Mouse (Mus musculus) kidney, postnatal 0 days (tissue): ENCODE measurements around the gene Gucd1. TPM values are rescaled to one million over a fixed set of nuclear protein-coding genes. Genes with fewer than 3 reads are reported as not detected.

Experiments used
- ATAC-seq: fragments of 200-750 bp; cut with Nextera tagmentation; replicated peaks from 2 replicates; pipeline ENCODE4 v1.8.0; 2017; ENCODE audit warnings: low read depth, moderate number of reproducible peaks, moderate TSS enrichment, moderate library complexity; ENCODE audit not compliant: low FRiP score
- DNase-seq: peaks from one replicate; pipeline ENCODE4 v3.0.0-alpha.2; 2016; ENCODE audit warnings: low spot score
- H3K27ac ChIP-seq: fragments of 300-500 bp; sonication (generic); 2 replicates; pipeline ENCODE4 v1.5.1; 2014; ENCODE audit warnings: mild to moderate bottlenecking
- H3K27me3 ChIP-seq: fragments of 300-500 bp; sonication (generic); 2 replicates; pipeline ENCODE4 v1.6.1; 2014; ENCODE audit warnings: low read length, mixed read lengths; ENCODE audit not compliant: insufficient read depth
- H3K36me3 ChIP-seq: fragments of 300-500 bp; sonication (generic); 2 replicates; pipeline ENCODE4 v1.6.1; 2014; ENCODE audit warnings: low read length, mixed read lengths; ENCODE audit not compliant: insufficient read depth
- H3K4me1 ChIP-seq: fragments of 300-500 bp; sonication (generic); replicated peaks from 2 replicates; pipeline ENCODE4 v1.6.1; 2014; ENCODE audit warnings: antibody characterized with exemption, low read length, mixed read lengths; ENCODE audit not compliant: insufficient read depth
- H3K4me2 ChIP-seq: fragments of 300-500 bp; sonication (generic); 2 replicates; pipeline ENCODE4 v1.6.1; 2014; ENCODE audit warnings: mild to moderate bottlenecking, low read length, moderate library complexity, mixed read lengths
- H3K4me3 ChIP-seq: fragments of 300-500 bp; sonication (generic); replicated peaks from 2 replicates; pipeline ENCODE4 v1.5.1; 2014; ENCODE audit warnings: low read depth, low read length
- H3K9ac ChIP-seq: fragments of 300-500 bp; sonication (generic); 2 replicates; pipeline ENCODE4 v1.6.1; 2014; ENCODE audit warnings: low read depth, low read length
- H3K9me3 ChIP-seq: fragments of 300-500 bp; sonication (generic); replicated peaks from 2 replicates; pipeline ENCODE4 v1.6.1; 2016; ENCODE audit warnings: low read length, inconsistent platforms, mixed read lengths
- CTCF ChIP-seq: IDR thresholded peaks from 2 replicates; pipeline ENCODE4 v1.5.1; 2016; ENCODE audit warnings: antibody characterized with exemption, low read depth, mild to moderate bottlenecking, moderate library complexity
- WGBS: fragments of 180-500 bp; shearing (Covaris S2); extraction: QIAGEN DNeasy Blood & Tissue Kit; methylation state at CpG from one replicate; pipeline ENCODE4 v1.1.7; 2014; 5-methylcytosine and 5-hydroxymethylcytosine counted together
- polyA plus RNA-seq: library from polyadenylated mRNA; unstranded; fragments of >200 nt; fragmentation: Nextera tagmentation; extraction: Ambion mirVana; gene quantifications from 2 replicates; pipeline ENCODE4 v1.2.1, GENCODE M21; 2015

Gucd1 gene
- polyA plus RNA-seq, 1 experiment from 2014 or later, result 51.9 TPM

DNA sequence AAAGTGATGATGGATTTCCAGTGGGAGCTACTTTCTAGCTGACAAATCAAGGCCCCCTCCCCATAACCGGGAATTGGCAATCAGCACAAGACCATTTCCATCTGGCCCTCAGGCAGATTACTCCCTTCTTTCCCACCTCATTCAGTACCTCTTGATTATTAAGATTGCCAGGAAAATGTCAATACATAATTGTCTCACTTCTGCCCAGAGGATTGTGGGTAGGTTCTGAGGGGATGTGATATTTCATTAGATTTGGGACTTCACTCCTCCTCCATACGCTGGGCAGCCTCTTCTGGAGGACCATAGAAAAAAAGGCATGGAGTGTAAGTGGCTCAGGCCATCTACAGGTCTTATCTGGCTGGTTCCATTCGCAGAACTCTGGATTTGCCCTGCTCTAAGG, 185.5 kb downstream of the Gucd1 start:
- no peak overlapping the region for H3K9ac ChIP-seq
- TF ChIP-seq CTCF, result no peak
- ATAC-seq (no peak), DNase-seq (no peak)
- no peak overlapping the region for H3K4me2 ChIP-seq
- H3K36me3 ChIP-seq, result no peaks in the 10 kb centered on the region
- H3K27me3 ChIP-seq, result no peaks in the 10 kb centered on the region
- H3K4me3 ChIP-seq, result no peak overlapping the region
- H3K4me1 ChIP-seq, result 0 out of 2 replicates have a peak, but pooled peaks cover 3% of the 10 kb centered on the region
- no peaks in the 10 kb centered on the region for H3K9me3 ChIP-seq
- no peak overlapping the region for H3K27ac ChIP-seq
- 87% methylated on average over 3 of the region's 3 CpGs for WGBS

GRCm38 (mm10) chr10:75328201-75328704, 189.5 kb downstream of the Gucd1 start:
- Histone ChIP-seq H3K4me3 (no peak overlapping the region), H3K4me1 (0 out of 2 replicates have a peak, but pooled peaks cover 8% of the 10 kb centered on the region), H3K27ac (no peak overlapping the region), H3K9ac (no peak overlapping the region), H3K9me3 (no peaks in the 10 kb centered on the region), H3K4me2 (no peak overlapping the region), H3K27me3 (no peaks in the 10 kb centered on the region), H3K36me3 (0 out of 2 replicates have a peak, but pooled peaks cover 2% of the 10 kb centered on the region)
- WGBS, result 37% methylated on average over 4 of the region's 4 CpGs
- DNase-seq (no peak), ATAC-seq (no peak)
- TF ChIP-seq CTCF, result no peak

- 0 out of 2 replicates have a peak, but pooled peaks cover 2% of the 10 kb centered on the region for H3K36me3 ChIP-seq
- no peaks in the 10 kb centered on the region for H3K9me3 ChIP-seq
- ATAC-seq (no peak), DNase-seq (no peak)
- H3K4me3 ChIP-seq, result no peak overlapping the region
- H3K27ac ChIP-seq, result no peak overlapping the region
- H3K9ac ChIP-seq, result no peak overlapping the region
- 50% methylated on average over 11 of the region's 11 CpGs for WGBS
- TF ChIP-seq CTCF, result no peak
- H3K4me2 ChIP-seq, result no peak overlapping the region
- no peaks in the 10 kb centered on the region for H3K27me3 ChIP-seq
- 0 out of 2 replicates have a peak, but pooled peaks cover 8% of the 10 kb centered on the region for H3K4me1 ChIP-seq
Observed at GRCm38 (mm10) chr10:75327081-75327480, 190.7 kb downstream of the Gucd1 start.

- ATAC-seq, result no peak
- Histone ChIP-seq H3K27ac (no peak overlapping the region), H3K36me3 (0 out of 2 replicates have a peak, but pooled peaks cover 2% of the 10 kb centered on the region), H3K4me1 (0 out of 2 replicates have a peak, but pooled peaks cover 8% of the 10 kb centered on the region), H3K27me3 (no peaks in the 10 kb centered on the region), H3K9ac (no peak overlapping the region), H3K4me2 (no peak overlapping the region), H3K9me3 (no peaks in the 10 kb centered on the region), H3K4me3 (no peak overlapping the region)
- peak; percentile 44 for DNase-seq
- WGBS, result 73% methylated on average over 3 of the region's 3 CpGs
- TF ChIP-seq CTCF, result no peak
Observed at GRCm38 (mm10) chr10:75326553-75326952, 191.2 kb downstream of the Gucd1 start.

- Histone ChIP-seq H3K4me1 (0 out of 2 replicates have a peak, but pooled peaks cover 8% of the 10 kb centered on the region), H3K27ac (no peak overlapping the region), H3K4me2 (no peak overlapping the region), H3K27me3 (no peaks in the 10 kb centered on the region), H3K9me3 (no peaks in the 10 kb centered on the region), H3K36me3 (0 out of 2 replicates have a peak, but pooled peaks cover 2% of the 10 kb centered on the region), H3K9ac (no peak overlapping the region), H3K4me3 (no peak overlapping the region)
- no peak for DNase-seq
- no peak for TF ChIP-seq CTCF
- ATAC-seq, result no peak
- 95% methylated on average over 23 of the region's 23 CpGs for WGBS
Observed at GRCm38 (mm10) chr10:75325821-75326220, 192.0 kb downstream of the Gucd1 start.

DNA sequence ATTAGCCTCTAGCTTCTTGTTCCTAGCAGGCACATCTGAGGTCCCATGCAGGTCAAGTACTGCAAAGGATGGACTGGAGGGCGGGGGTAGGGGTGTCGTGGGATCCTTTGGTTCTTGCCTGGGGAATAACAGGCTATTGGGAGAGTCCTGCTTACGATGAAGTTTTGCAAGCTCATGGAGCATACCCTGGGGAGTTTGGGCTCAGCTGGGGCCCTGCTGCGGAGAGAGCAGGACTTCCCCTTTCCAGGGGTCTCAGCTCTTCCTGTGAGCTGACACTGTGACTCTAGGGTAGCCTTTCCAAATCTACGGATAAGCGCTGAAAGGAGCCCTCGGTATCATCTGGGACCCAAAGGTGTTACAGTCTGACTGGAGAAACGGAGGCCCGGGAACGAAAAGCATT, 193.4 kb downstream of the Gucd1 start:
- Histone ChIP-seq H3K27ac (no peak overlapping the region), H3K9ac (no peak overlapping the region), H3K4me1 (0 out of 2 replicates have a peak, but pooled peaks cover 8% of the 10 kb centered on the region), H3K9me3 (no peaks in the 10 kb centered on the region), H3K4me3 (no peak overlapping the region), H3K4me2 (no peak overlapping the region), H3K27me3 (no peaks in the 10 kb centered on the region), H3K36me3 (0 out of 2 replicates have a peak, but pooled peaks cover 2% of the 10 kb centered on the region)
- no peak for TF ChIP-seq CTCF
- ATAC-seq (no peak), DNase-seq (no peak)
- WGBS, result 79% methylated on average over 10 of the region's 10 CpGs
